8 mouse cellular contexts compared by ENCODE assay signal in genomic region chr11:78245261-78245626, GRCm38 (mm10). TPM values are rescaled to one million over a fixed set of nuclear protein-coding genes. Genes with fewer than 3 reads are reported as not detected.
DNase-seq lines count a peak whose midpoint lies in the region; ATAC-seq and TF ChIP-seq lines count a peak whose summit lies in the region.

No protein-coding gene starts in this region.

- peak overlapping the region; percentile 61 for H3K4me2 ChIP-seq in limb, embryonic 15.5 days
- H3K4me2 ChIP-seq in stomach, embryonic 16.5 days (ENCODE audit: low read depth, low read length): peak overlapping the region; percentile 83

- WGBS in limb, embryonic 15.5 days: under 1% methylated on average over 19 of the region's 19 CpGs
- under 1% methylated on average over 19 of the region's 19 CpGs for WGBS in stomach, embryonic 16.5 days

- H3K9ac ChIP-seq in limb, embryonic 15.5 days: peak overlapping the region; percentile 86
- H3K9ac ChIP-seq in stomach, embryonic 16.5 days (ENCODE audit: low read length): peak overlapping the region; percentile 92

- no peak for TF ChIP-seq POLR2A in testis, adult 2 months (IDR thresholded peaks at IDR 0.05; ENCODE audit: control insufficient read depth, low read depth, low read length)

- peak overlapping the region; percentile 97 for H3K4me3 ChIP-seq in testis, adult 2 months (ENCODE audit: control insufficient read depth, low read depth, low read length)
- H3K4me3 ChIP-seq in limb, embryonic 15.5 days: peak overlapping the region; percentile 93
- H3K4me3 ChIP-seq in stomach, embryonic 16.5 days (replicated peaks; ENCODE audit: low read length): peak overlapping the region; percentile 93

- H3K36me3 ChIP-seq in testis, adult 2 months (ENCODE audit: control insufficient read depth, insufficient read depth, low read length): peaks cover 3% of the 10 kb centered on the region
- H3K36me3 ChIP-seq in limb, embryonic 15.5 days: peaks cover 10% of the 10 kb centered on the region
- no peaks in the 10 kb centered on the region for H3K36me3 ChIP-seq in stomach, embryonic 16.5 days (ENCODE audit: control insufficient read depth, insufficient read depth, low read length)

- peak; percentile 36; the same call in 1 of the 2 replicates for ATAC-seq in cerebellum, adult (ENCODE audit: insufficient number of reproducible peaks, low FRiP score, low TSS enrichment)
- no peak for ATAC-seq in limb, embryonic 15.5 days (ENCODE audit: insufficient number of reproducible peaks, low FRiP score, low TSS enrichment, low read depth)
- no peak for ATAC-seq in stomach, embryonic 16.5 days (ENCODE audit: insufficient read depth, low FRiP score)

- H3K4me1 ChIP-seq in testis, adult 2 months (ENCODE audit: control insufficient read depth, insufficient read depth, low read length): peaks cover 3% of the 10 kb centered on the region; the same call in 1 of the 2 replicates
- H3K4me1 ChIP-seq in limb, embryonic 15.5 days: peaks cover 26% of the 10 kb centered on the region
- H3K4me1 ChIP-seq in stomach, embryonic 16.5 days (ENCODE audit: control insufficient read depth, insufficient read depth, low read length): peaks cover 23% of the 10 kb centered on the region

- no peak for TF ChIP-seq CTCF in testis, adult 2 months (IDR thresholded peaks at IDR 0.05; ENCODE audit: control insufficient read depth, insufficient read depth, insufficient replicate concordance, low read depth, low read length)

- H3K27ac ChIP-seq in testis, adult 2 months (ENCODE audit: control insufficient read depth, insufficient read depth, low read depth, low read length): peak overlapping the region; percentile 99
- peak overlapping the region; percentile 97 for H3K27ac ChIP-seq in limb, embryonic 15.5 days
- peak overlapping the region; percentile 98 for H3K27ac ChIP-seq in stomach, embryonic 16.5 days (ENCODE audit: low read length)

- no peaks in the 10 kb centered on the region for H3K9me3 ChIP-seq in limb, embryonic 15.5 days
- no peaks in the 10 kb centered on the region for H3K9me3 ChIP-seq in stomach, embryonic 16.5 days (replicated peaks; ENCODE audit: control insufficient read depth, low read length)

- DNase-seq in cerebellum, adult 18-20 months: no peak
- DNase-seq in testis, postnatal 14 days (ENCODE audit: low spot score): no peak
- DNase-seq in spleen, adult 18-20 months: no peak
- DNase-seq in right cerebral cortex, adult 2 months (ENCODE audit: low spot score in 2 of 2): no peak

- H3K27me3 ChIP-seq in testis, adult 2 months (ENCODE audit: control insufficient read depth, insufficient read depth, low read length): no peaks in the 10 kb centered on the region
- H3K27me3 ChIP-seq in limb, embryonic 15.5 days: no peaks in the 10 kb centered on the region
- no peaks in the 10 kb centered on the region for H3K27me3 ChIP-seq in stomach, embryonic 16.5 days (ENCODE audit: control insufficient read depth, insufficient read depth, low read length)

RNA-seq across cellular contexts. Expression of gene Sdf2, which starts 0.3 kb away (rescaled TPM):
- polyA plus RNA-seq in testis, adult 2 months (2012; rRNA removed): 34.2 and 35.3 TPM in 2 replicates
- 93.2 and 97.7 TPM in 2 replicates for polyA plus RNA-seq in limb, embryonic 15.5 days (2015; fragmentation: Nextera tagmentation; extraction: Ambion mirVana)
- polyA plus RNA-seq in stomach, embryonic 16.5 days (2015; fragmentation: Nextera tagmentation; extraction: Ambion mirVana): 89.2 and 106 TPM in 2 replicates

RNA-seq across cellular contexts. Expression of gene Supt6, which starts 0.5 kb away (rescaled TPM):
- polyA plus RNA-seq in testis, adult 2 months (2012; rRNA removed): 20.1 and 22.2 TPM in 2 replicates
- 27.4 and 28.2 TPM in 2 replicates for polyA plus RNA-seq in limb, embryonic 15.5 days (2015; fragmentation: Nextera tagmentation; extraction: Ambion mirVana)
- polyA plus RNA-seq in stomach, embryonic 16.5 days (2015; fragmentation: Nextera tagmentation; extraction: Ambion mirVana): 29.3 and 31.7 TPM in 2 replicates

RNA-seq across cellular contexts. Expression of gene 2610507B11Rik, which starts 16.3 kb away (rescaled TPM):
- 125 and 133 TPM in 2 replicates for polyA plus RNA-seq in testis, adult 2 months (2012; rRNA removed)
- 63.3 and 68.8 TPM in 2 replicates for polyA plus RNA-seq in limb, embryonic 15.5 days (2015; fragmentation: Nextera tagmentation; extraction: Ambion mirVana)
- 72.4 and 80.3 TPM in 2 replicates for polyA plus RNA-seq in stomach, embryonic 16.5 days (2015; fragmentation: Nextera tagmentation; extraction: Ambion mirVana)

RNA-seq across cellular contexts. Expression of gene BC030499, which starts 45.4 kb away (rescaled TPM):
- 0.22 and 0.28 TPM in 2 replicates for polyA plus RNA-seq in testis, adult 2 months (2012; rRNA removed)
- 0.09 TPM in 1 of 2 replicates, not detected in the other for polyA plus RNA-seq in limb, embryonic 15.5 days (2015; fragmentation: Nextera tagmentation; extraction: Ambion mirVana)
- 0.17 and 0.54 TPM in 2 replicates for polyA plus RNA-seq in stomach, embryonic 16.5 days (2015; fragmentation: Nextera tagmentation; extraction: Ambion mirVana)

RNA-seq across cellular contexts. Expression of gene Proca1, which starts 52.1 kb away (rescaled TPM):
- polyA plus RNA-seq in testis, adult 2 months (2012; rRNA removed): 175 and 191 TPM in 2 replicates
- polyA plus RNA-seq in limb, embryonic 15.5 days (2015; fragmentation: Nextera tagmentation; extraction: Ambion mirVana): 3.1 and 3.5 TPM in 2 replicates
- polyA plus RNA-seq in stomach, embryonic 16.5 days (2015; fragmentation: Nextera tagmentation; extraction: Ambion mirVana): 3.1 and 3.7 TPM in 2 replicates
